Mouse (Mus musculus): ENCODE measurements at regions not wholly inside any gene's neighbourhood (a gene's known extent, or its start where the extent isn't known, plus 50 kb on each side); places are given as distances from the start of the nearest gene placed in this dataset.
A peak's percentile ranks its signal among the peaks of the same experiment; 100 is the strongest.

DNA sequence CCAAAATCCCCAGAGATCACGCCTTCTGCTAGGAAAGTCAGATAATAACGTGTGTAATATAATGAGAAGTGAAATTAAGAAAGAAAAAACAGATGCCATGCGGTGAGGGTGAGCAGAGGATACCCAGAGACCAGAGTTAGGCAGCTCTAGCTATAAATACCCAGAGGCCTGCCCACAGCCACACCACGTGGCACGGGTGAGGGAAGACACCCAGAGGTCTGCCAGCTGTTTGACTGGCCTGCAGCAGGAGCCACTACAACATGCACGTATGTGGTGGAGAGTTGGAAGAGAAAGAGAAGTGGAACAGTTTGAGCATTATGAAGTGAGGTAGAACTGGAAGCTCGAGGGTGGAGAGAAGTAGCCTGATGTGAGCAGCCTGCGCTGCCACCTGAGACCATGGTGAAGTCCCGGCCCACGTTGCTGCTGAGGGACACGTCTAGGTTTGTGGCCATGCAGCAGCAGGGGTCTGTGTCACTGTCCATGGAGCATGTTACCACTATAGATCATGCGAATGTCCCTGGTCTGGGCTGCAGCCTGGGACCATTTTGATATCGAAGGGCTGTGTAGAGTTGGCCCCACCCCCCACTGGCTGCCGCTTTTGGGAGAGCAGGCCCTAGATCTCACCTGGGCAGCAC lies 88.2 kb upstream of the Fyn start:
- ATAC-seq (no peak), DNase-seq (ENCODE audit: low spot score) (no peak)
- Histone ChIP-seq H3K27ac (ENCODE audit: low read depth, low read length) (no peak overlapping the region), H3K4me1 (ENCODE audit: control insufficient read depth, insufficient read depth, low read length) (no peaks in the 10 kb centered on the region), H3K27me3 (replicated peaks; ENCODE audit: control insufficient read depth, insufficient read depth, low read length) (no peaks in the 10 kb centered on the region), H3K4me2 (ENCODE audit: low read length) (no peak overlapping the region), H3K9ac (ENCODE audit: low read length) (no peak overlapping the region), H3K4me3 (ENCODE audit: low read depth, low read length) (no peak overlapping the region), H3K9me3 (replicated peaks; ENCODE audit: control insufficient read depth, low read length) (no peaks in the 10 kb centered on the region), H3K36me3 (ENCODE audit: control insufficient read depth, insufficient read depth, low read length) (no peaks in the 10 kb centered on the region)
- WGBS = 91% methylated on average over 14 of the region's 14 CpGs

DNA sequence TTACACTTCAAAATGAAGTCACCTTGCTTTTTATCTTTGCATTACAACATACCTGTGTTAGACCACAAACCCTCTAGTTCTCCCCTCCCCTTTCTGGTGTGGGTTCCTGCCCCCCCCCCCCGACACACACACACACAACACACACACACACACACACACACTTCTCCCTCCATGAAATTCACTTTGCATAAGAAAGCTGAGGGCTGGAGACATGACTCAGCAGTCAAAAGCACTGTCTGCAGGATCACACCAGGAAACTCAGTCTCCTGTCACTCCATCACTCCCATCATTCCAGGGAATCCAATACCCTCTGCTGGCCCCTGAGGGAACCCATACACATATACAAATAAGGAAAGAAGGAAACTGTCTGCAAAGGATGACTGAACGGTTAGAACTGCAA lies 94.5 kb upstream of the Fyn start:
- Histone ChIP-seq H3K4me3 (ENCODE audit: low read depth, low read length) (no peak overlapping the region), H3K9ac (ENCODE audit: low read length) (no peak overlapping the region), H3K27me3 (replicated peaks; ENCODE audit: control insufficient read depth, insufficient read depth, low read length) (no peaks in the 10 kb centered on the region), H3K36me3 (ENCODE audit: control insufficient read depth, insufficient read depth, low read length) (no peaks in the 10 kb centered on the region), H3K9me3 (replicated peaks; ENCODE audit: control insufficient read depth, low read length) (no peaks in the 10 kb centered on the region), H3K4me2 (ENCODE audit: low read length) (no peak overlapping the region), H3K4me1 (ENCODE audit: control insufficient read depth, insufficient read depth, low read length) (no peaks in the 10 kb centered on the region), H3K27ac (ENCODE audit: low read depth, low read length) (no peak overlapping the region)
- ATAC-seq = no peak
- WGBS = 65% methylated on average over 1 of the region's 2 CpGs
- DNase-seq (ENCODE audit: low spot score) = no peak

DNA sequence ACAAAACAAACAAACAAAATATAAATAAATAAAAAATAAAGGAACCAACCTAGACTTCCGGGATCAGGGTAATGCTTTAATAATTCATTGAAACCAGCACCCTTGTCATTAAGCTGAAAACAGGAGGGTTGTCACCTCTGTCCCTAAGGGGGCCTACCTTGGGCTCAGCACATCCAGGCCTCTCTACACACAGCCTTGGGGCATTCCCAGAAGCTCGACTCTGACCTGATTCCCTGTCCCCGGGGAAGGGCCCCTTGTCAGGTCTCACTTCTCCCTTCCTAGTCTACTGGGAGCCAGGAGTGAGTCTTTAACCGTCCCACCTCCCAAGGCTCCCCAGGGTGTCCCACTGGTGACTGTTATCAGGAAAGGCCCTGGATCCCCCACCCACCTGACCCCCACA lies 95.2 kb upstream of the Fyn start:
- Histone ChIP-seq H3K4me1 (ENCODE audit: control insufficient read depth, insufficient read depth, low read length) (no peaks in the 10 kb centered on the region), H3K4me3 (ENCODE audit: low read depth, low read length) (no peak overlapping the region), H3K36me3 (ENCODE audit: control insufficient read depth, insufficient read depth, low read length) (no peaks in the 10 kb centered on the region), H3K4me2 (ENCODE audit: low read length) (no peak overlapping the region), H3K9ac (ENCODE audit: low read length) (no peak overlapping the region), H3K9me3 (replicated peaks; ENCODE audit: control insufficient read depth, low read length) (no peaks in the 10 kb centered on the region), H3K27me3 (replicated peaks; ENCODE audit: control insufficient read depth, insufficient read depth, low read length) (no peaks in the 10 kb centered on the region), H3K27ac (ENCODE audit: low read depth, low read length) (no peak overlapping the region)
- ATAC-seq (no peak), DNase-seq (ENCODE audit: low spot score) (no peak)
- WGBS = 73% methylated on average over 4 of the region's 4 CpGs

DNA sequence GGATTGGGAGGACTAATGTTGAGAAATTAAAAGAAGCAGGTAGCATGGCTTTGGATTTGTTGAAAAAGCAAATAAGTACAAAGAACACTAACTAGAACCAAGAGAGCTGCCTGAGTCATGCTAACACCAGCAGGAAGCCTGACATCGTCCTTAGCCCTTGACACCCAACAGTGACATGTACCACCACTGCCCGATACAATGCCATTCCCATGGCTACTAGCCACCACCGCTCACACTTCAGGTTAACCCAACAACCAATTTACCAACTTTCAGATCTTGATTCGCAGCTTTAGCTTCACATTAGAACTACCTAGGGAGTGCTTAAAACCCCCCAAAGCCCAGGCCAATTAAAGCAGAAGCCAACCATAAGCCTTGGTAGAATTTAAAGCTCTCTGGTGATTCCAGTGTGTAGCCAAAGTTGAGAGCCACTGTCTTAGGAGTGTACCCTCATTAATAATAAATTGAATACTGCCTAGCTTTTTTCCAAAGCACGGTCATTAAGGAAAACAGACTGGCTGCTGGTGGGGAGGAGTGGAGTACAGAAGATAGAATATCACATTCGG lies 96.2 kb upstream of the Fyn start:
- H3K9me3 ChIP-seq (replicated peaks; ENCODE audit: control insufficient read depth, low read length) = no peaks in the 10 kb centered on the region

DNA sequence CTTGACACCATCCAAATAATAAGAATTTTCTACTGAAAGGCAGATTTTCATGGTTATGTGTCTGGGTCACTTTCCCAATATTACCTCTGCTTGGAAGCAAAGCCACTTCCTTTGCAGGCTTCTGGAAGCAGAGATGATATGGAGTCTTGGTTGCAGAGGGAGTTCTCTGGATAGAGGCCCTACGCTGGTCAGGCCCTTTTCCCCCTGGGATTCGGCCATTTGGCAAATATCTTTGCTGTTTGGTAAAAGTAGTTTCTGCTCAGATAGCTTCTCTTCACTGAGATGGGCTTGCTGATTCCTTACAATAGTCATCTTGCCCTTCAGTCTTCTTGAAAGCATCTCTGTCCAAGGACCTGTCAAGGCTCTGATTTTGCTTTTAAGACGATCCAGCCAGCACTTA lies 98.2 kb upstream of the Fyn start:
- Histone ChIP-seq H3K4me3 (ENCODE audit: low read depth, low read length) (no peak overlapping the region), H3K9me3 (replicated peaks; ENCODE audit: control insufficient read depth, low read length) (no peaks in the 10 kb centered on the region), H3K4me1 (ENCODE audit: control insufficient read depth, insufficient read depth, low read length) (peaks cover 7% of the 10 kb centered on the region), H3K36me3 (ENCODE audit: control insufficient read depth, insufficient read depth, low read length) (no peaks in the 10 kb centered on the region), H3K4me2 (ENCODE audit: low read length) (no peak overlapping the region), H3K27ac (ENCODE audit: low read depth, low read length) (no peak overlapping the region), H3K9ac (ENCODE audit: low read length) (no peak overlapping the region), H3K27me3 (replicated peaks; ENCODE audit: control insufficient read depth, insufficient read depth, low read length) (no peaks in the 10 kb centered on the region)
- ATAC-seq (no peak), DNase-seq (ENCODE audit: low spot score) (no peak)
- WGBS = 92% methylated on average over 3 of the region's 3 CpGs

More for the DNA sequence above, 96.2 kb upstream of the Fyn start:
- Histone ChIP-seq H3K27ac (ENCODE audit: low read depth, low read length) (no peak overlapping the region), H3K27me3 (replicated peaks; ENCODE audit: control insufficient read depth, insufficient read depth, low read length) (no peaks in the 10 kb centered on the region), H3K36me3 (ENCODE audit: control insufficient read depth, insufficient read depth, low read length) (no peaks in the 10 kb centered on the region), H3K4me2 (ENCODE audit: low read length) (no peak overlapping the region), H3K9ac (ENCODE audit: low read length) (no peak overlapping the region), H3K4me1 (ENCODE audit: control insufficient read depth, insufficient read depth, low read length) (no peaks in the 10 kb centered on the region), H3K4me3 (ENCODE audit: low read depth, low read length) (no peak overlapping the region)
- DNase-seq (ENCODE audit: low spot score) = no peak
- WGBS = 75% methylated on average over 6 of the region's 6 CpGs
- no peak for ATAC-seq

DNA sequence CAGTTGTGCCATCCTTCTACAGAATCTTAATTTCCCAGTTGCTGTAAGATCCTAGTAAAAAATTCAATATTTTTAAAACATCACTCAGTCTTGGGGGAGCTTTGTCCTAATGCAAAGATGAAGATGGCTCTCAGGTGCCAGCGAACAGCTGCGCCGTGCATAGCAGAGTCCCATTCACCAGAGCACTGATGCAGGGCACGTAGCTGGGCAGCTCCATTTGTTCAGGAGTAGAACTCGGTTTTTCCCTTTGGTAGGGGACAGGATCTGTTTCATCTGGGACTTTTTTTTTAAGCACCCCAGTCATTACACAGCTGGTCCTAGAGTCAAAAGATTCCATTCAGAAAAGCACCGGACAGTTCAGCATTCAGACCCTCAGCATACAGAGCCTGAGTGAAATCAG lies 101.4 kb upstream of the Fyn start:
- Histone ChIP-seq H3K36me3 (ENCODE audit: control insufficient read depth, insufficient read depth, low read length) (no peaks in the 10 kb centered on the region), H3K27ac (ENCODE audit: low read depth, low read length) (no peak overlapping the region; the same call in 1 of the 2 replicates), H3K4me2 (ENCODE audit: low read length) (no peak overlapping the region), H3K4me3 (ENCODE audit: low read depth, low read length) (no peak overlapping the region), H3K4me1 (ENCODE audit: control insufficient read depth, insufficient read depth, low read length) (peaks cover 9% of the 10 kb centered on the region), H3K9ac (ENCODE audit: low read length) (no peak overlapping the region), H3K9me3 (replicated peaks; ENCODE audit: control insufficient read depth, low read length) (no peaks in the 10 kb centered on the region), H3K27me3 (replicated peaks; ENCODE audit: control insufficient read depth, insufficient read depth, low read length) (no peaks in the 10 kb centered on the region)
- 88% methylated on average over 6 of the region's 6 CpGs for WGBS
- ATAC-seq (no peak), DNase-seq (ENCODE audit: low spot score) (no peak)

DNA sequence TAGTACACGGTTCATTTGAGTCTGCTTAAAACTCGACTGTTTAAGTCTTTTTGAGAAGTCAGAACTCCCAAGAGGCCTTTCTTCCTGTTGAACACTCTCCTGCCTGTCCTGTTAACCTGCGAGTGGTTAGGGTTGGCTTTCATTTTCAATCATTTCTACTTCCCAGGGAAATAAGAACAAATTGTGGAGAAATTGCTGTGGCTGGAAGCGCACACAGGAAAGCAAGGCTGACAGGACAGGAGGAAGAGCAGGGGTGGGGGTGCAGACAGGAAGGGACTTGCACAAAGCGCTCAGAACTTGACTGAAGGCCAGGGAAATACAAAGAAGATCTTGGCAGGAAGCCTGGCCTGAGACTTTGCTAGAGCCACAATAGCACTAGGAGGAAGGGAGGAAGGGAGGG lies 102.2 kb upstream of the Fyn start:
- 0 out of 2 replicates have a peak overlapping the region, but pooled peaks have one; percentile 50 for H3K27ac ChIP-seq (ENCODE audit: low read depth, low read length)
- no peaks in the 10 kb centered on the region for H3K27me3 ChIP-seq (replicated peaks; ENCODE audit: control insufficient read depth, insufficient read depth, low read length)
- peaks cover 15% of the 10 kb centered on the region for H3K4me1 ChIP-seq (ENCODE audit: control insufficient read depth, insufficient read depth, low read length)
- H3K4me2 ChIP-seq (ENCODE audit: low read length) = no peak overlapping the region
- no peak overlapping the region for H3K4me3 ChIP-seq (ENCODE audit: low read depth, low read length)
- peak; percentile 94 for DNase-seq (ENCODE audit: low spot score)
- ATAC-seq = peak; percentile 82
- H3K9ac ChIP-seq (ENCODE audit: low read length) = no peak overlapping the region
- no peaks in the 10 kb centered on the region for H3K36me3 ChIP-seq (ENCODE audit: control insufficient read depth, insufficient read depth, low read length)
- 16% methylated on average over 5 of the region's 5 CpGs for whole genome bisulfite sequencing
- no peaks in the 10 kb centered on the region for H3K9me3 ChIP-seq (replicated peaks; ENCODE audit: control insufficient read depth, low read length)

DNA sequence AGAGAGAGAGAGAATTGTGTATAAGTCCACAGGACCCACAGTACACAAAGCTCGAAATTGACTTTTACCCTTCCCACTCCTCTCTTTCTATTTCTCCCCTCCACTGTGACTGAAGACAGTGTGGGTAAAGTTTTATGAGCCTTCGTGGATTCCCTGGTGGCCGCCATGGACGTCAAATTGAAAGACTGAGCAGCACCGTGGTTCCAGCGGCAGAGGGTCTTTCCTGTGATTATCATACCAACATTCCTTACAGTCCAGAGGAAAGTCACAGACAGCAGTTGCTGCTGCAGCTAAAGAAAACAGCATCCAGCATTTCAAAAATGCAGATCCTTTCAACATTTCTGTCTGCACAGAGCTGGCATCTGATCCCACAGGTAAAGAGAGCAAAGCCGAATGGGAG lies 98.9 kb upstream of the Ccn6 start:
- Histone ChIP-seq H3K4me3 (ENCODE audit: low read depth, low read length) (no peak overlapping the region), H3K27ac (ENCODE audit: low read depth, low read length) (no peak overlapping the region), H3K9me3 (replicated peaks; ENCODE audit: control insufficient read depth, low read length) (no peaks in the 10 kb centered on the region), H3K36me3 (ENCODE audit: control insufficient read depth, insufficient read depth, low read length) (no peaks in the 10 kb centered on the region), H3K27me3 (replicated peaks; ENCODE audit: control insufficient read depth, insufficient read depth, low read length) (no peaks in the 10 kb centered on the region), H3K4me2 (ENCODE audit: low read length) (no peak overlapping the region), H3K9ac (ENCODE audit: low read length) (no peak overlapping the region), H3K4me1 (ENCODE audit: control insufficient read depth, insufficient read depth, low read length) (peaks cover 27% of the 10 kb centered on the region)
- WGBS = 65% methylated on average over 7 of the region's 7 CpGs
- DNase-seq (ENCODE audit: low spot score) (no peak), ATAC-seq (no peak)
